Mouse (Mus musculus) midbrain, embryonic 10.5 days (tissue): ENCODE data around the gene Triml1. TPM values are rescaled to one million over a fixed set of nuclear protein-coding genes. Genes with fewer than 3 reads are reported as not detected.

Experiments
- DNase-seq: peaks from one replicate; pipeline ENCODE4 v3.0.0-alpha.2; 2017; ENCODE audit warnings: low spot score
- H3K27ac ChIP-seq: fragments of 300-500 bp; sonication (generic); replicated peaks from 2 replicates; pipeline ENCODE4 v1.5.1; 2016; ENCODE audit warnings: mild to moderate bottlenecking
- H3K27me3 ChIP-seq: fragments of 300-500 bp; sonication (generic); 2 replicates; pipeline ENCODE4 v1.6.1; 2016; ENCODE audit warnings: low read depth, mild to moderate bottlenecking; ENCODE audit not compliant: poor library complexity, severe bottlenecking
- H3K36me3 ChIP-seq: fragments of 300-500 bp; sonication (generic); 2 replicates; pipeline ENCODE4 v1.6.1; 2016; ENCODE audit warnings: mild to moderate bottlenecking, moderate library complexity
- H3K4me1 ChIP-seq: fragments of 300-500 bp; sonication (generic); 2 replicates; pipeline ENCODE4 v1.6.1; 2016
- H3K4me3 ChIP-seq: fragments of 300-500 bp; sonication (generic); 2 replicates; pipeline ENCODE4 v1.5.1; 2016; ENCODE audit warnings: mild to moderate bottlenecking, moderate library complexity
- H3K9me3 ChIP-seq: fragments of 300-500 bp; sonication (generic); replicated peaks from 2 replicates; pipeline ENCODE4 v1.6.1; 2016; ENCODE audit warnings: mild to moderate bottlenecking
- WGBS: fragments of 180-500 bp; shearing (Covaris S2); methylation state at CpG from one replicate; pipeline ENCODE4 v1.1.7; 2016; 5-methylcytosine and 5-hydroxymethylcytosine counted together
- polyA plus RNA-seq: library from polyadenylated mRNA; unstranded; fragments of >200 nt; fragmentation: Nextera tagmentation; extraction: Ambion mirVana; gene quantifications from 2 replicates; pipeline ENCODE4 v1.2.1, GENCODE M21; 2016

Gene Triml1
- polyA plus RNA-seq, result not detected in 2 replicates

DNA sequence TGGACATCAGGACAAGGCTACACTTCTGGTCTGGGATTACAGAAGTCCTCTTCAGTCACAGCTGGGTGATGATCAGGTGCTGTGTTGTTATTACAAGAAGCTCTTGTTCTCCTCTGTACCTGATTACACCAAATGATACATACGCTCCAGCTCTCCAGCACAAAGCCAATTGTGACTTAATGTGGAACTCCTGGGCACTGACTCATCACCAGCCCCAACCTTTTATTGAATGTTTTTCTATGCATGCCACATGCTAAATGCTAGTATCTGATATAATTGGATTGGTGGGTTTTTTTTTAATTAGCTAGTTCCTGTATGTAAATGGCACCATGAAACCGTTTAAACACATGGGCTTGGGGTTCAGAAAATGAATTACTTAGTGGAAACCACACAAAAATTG is at the start of gene Triml1:
Gene Triml1 (minus strand): TSS at position 101 of the 400 bp plus-strand sequence.
- Histone ChIP-seq H3K36me3 (no peaks in the 10 kb centered on the region), H3K4me3 (no peak within 1 kb of the TSS), H3K9me3 (no peaks in the 10 kb centered on the region), H3K27ac (no peak within 1 kb of the TSS), H3K27me3 (no peaks in the 10 kb centered on the region), H3K4me1 (no peaks in the 10 kb centered on the region)
- no peak for DNase-seq
- 88% methylated on average over 2 of the region's 2 CpGs for WGBS

GRCm38 (mm10) chr8:43182281-43182680 is 41.0 kb upstream of the Triml1 start:
- H3K4me1 ChIP-seq, result no peaks in the 10 kb centered on the region
- WGBS, result 91% methylated on average over 2 of the region's 2 CpGs
- H3K4me3 ChIP-seq, result no peak overlapping the region
- H3K27me3 ChIP-seq, result no peaks in the 10 kb centered on the region
- 0 out of 2 replicates have a peak, but pooled peaks cover 6% of the 10 kb centered on the region for H3K9me3 ChIP-seq
- H3K27ac ChIP-seq, result no peak overlapping the region
- no peak for DNase-seq
- H3K36me3 ChIP-seq, result no peaks in the 10 kb centered on the region

DNA sequence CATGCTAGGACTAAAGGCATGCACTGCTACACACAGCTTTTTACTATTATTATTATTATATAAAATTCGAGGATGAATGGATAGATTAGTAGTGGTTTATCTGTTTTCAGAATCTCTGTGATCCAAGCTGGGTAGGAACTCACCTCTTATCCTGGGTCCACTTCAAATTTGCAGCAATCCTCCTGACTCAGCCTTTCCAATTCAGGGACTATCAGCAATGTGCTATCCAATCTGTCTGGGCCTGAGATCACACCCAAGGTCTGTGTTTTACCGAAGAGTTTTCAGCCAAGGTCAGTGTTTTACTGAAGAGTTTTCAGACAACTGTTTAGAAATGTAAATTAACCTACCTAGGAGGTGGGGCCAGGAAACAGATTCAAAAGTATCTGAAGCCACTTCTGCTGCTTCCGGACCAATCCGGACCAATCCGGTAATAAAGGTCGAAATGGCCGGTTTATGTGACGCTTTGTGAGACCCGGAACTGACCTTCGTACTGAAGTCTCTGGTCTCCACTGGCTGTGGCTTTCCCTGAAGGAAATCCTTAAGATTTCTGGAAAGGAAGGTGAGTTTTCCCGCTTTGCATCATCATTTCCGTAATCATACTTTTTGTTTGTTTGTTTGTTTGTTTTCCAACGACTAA is 38.9 kb upstream of the Triml1 start, which contains the start of gene Triml2:
Gene Triml2 (plus strand): TSS at position 488 of the 637 bp plus-strand sequence.
- H3K36me3 ChIP-seq, result no peaks in the 10 kb centered on the region
- H3K27me3 ChIP-seq, result no peaks in the 10 kb centered on the region
- no peak within 1 kb of the TSS for H3K4me3 ChIP-seq
- no peaks in the 10 kb centered on the region for H3K4me1 ChIP-seq
- no peak for DNase-seq
- H3K9me3 ChIP-seq, result 0 out of 2 replicates have a peak, but pooled peaks cover 6% of the 10 kb centered on the region
- H3K27ac ChIP-seq, result no peak within 1 kb of the TSS
- WGBS, result 95% methylated on average over 13 of the region's 13 CpGs

DNA sequence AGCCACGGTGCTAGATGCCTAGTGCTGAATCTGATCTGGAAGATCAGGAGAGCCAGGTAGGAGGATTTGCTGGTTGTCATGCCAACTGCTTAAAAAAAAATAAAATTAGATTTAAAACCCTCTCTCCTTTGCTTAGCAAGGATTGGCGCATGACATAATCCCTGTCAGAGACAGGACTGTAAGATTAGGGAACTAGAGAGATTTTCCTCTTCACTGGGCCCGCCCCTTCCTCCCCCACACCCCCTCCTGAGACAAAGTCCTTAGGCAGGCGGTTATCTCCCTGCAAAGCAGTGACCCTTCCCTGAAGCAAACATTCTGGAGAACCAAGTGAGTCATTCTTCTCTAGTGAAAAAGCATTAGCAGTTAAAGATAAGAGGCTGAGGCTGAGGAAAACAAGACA is 37.9 kb upstream of the Triml1 start:
- no peaks in the 10 kb centered on the region for H3K27me3 ChIP-seq
- WGBS, result 57% methylated on average over 4 of the region's 4 CpGs
- 0 out of 2 replicates have a peak, but pooled peaks cover 6% of the 10 kb centered on the region for H3K9me3 ChIP-seq
- H3K27ac ChIP-seq, result no peak overlapping the region
- no peak for DNase-seq
- H3K4me3 ChIP-seq, result no peak overlapping the region
- no peaks in the 10 kb centered on the region for H3K36me3 ChIP-seq
- H3K4me1 ChIP-seq, result no peaks in the 10 kb centered on the region

GRCm38 (mm10) chr8:43178263-43178662 is 37.0 kb upstream of the Triml1 start:
- Histone ChIP-seq H3K4me1 (no peaks in the 10 kb centered on the region), H3K36me3 (no peaks in the 10 kb centered on the region), H3K27ac (no peak overlapping the region), H3K27me3 (no peaks in the 10 kb centered on the region), H3K4me3 (no peak overlapping the region), H3K9me3 (0 out of 2 replicates have a peak, but pooled peaks cover 6% of the 10 kb centered on the region)
- WGBS, result 46% methylated on average over 3 of the region's 3 CpGs
- no peak for DNase-seq

GRCm38 (mm10) chr8:43176766-43177486 is 35.6 kb upstream of the Triml1 start:
- 0 out of 2 replicates have a peak, but pooled peaks cover 6% of the 10 kb centered on the region for H3K9me3 ChIP-seq
- H3K27ac ChIP-seq, result no peak overlapping the region
- WGBS, result 92% methylated on average over 6 of the region's 6 CpGs
- no peak for DNase-seq
- no peaks in the 10 kb centered on the region for H3K4me1 ChIP-seq
- H3K27me3 ChIP-seq, result no peaks in the 10 kb centered on the region
- no peaks in the 10 kb centered on the region for H3K36me3 ChIP-seq
- no peak overlapping the region for H3K4me3 ChIP-seq

DNA sequence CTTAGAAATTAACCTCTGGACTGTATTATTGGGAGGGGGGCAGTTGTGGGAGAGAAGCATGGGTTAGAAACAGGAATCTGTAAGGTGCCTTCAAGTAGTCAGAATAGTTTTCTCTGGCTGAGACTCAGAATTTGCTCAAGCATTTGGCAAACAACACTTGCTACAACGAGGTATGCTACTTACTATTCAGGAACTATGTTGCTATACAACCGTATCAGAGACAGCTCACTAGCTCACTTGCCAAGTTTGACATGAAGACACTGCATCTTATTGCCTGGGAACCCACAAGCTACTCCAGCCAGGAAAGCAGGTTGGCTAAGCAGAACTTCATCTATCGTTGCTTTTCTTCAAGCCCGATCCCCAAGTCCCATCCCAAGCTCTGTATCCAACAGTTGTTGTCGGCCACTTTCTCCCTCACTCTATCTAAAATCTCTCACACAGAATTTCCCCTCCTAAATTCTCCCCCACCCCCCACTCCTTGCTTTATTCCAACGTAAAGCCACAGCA is 28.0 kb upstream of the Triml1 start:
- Histone ChIP-seq H3K27me3 (no peaks in the 10 kb centered on the region), H3K4me3 (no peak overlapping the region)
- WGBS, result 90% methylated on average over 6 of the region's 6 CpGs

GRCm38 (mm10) chr8:43168083-43168482 is 26.8 kb upstream of the Triml1 start:
- Histone ChIP-seq H3K4me1 (no peaks in the 10 kb centered on the region), H3K4me3 (no peak overlapping the region), H3K36me3 (no peaks in the 10 kb centered on the region), H3K27ac (no peak overlapping the region), H3K27me3 (no peaks in the 10 kb centered on the region), H3K9me3 (no peaks in the 10 kb centered on the region)
- 93% methylated on average over 4 of the region's 4 CpGs for WGBS
- no peak for DNase-seq

More for the DNA sequence above, 28.0 kb upstream of the Triml1 start:
- Histone ChIP-seq H3K4me1 (no peaks in the 10 kb centered on the region), H3K36me3 (no peaks in the 10 kb centered on the region), H3K9me3 (no peaks in the 10 kb centered on the region), H3K27ac (no peak overlapping the region)
- no peak for DNase-seq

DNA sequence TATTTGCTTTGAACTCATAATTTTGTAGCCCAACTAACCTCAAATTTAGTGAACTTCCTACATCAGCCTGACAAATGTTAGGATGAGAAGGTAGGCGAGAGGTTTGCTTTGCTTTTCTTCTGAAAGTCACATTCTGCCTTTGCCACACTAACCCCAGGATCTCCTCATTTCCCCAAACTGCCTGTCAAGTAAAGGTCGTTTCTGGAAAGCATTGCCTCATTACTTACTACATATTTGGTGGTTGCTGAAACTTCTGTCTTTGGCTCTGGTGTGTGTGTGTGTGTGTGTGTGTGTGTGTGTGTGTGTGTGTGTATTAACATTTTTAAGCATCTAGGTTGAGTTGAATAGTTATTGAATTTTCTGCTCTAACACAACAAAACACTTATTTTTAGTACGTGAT is 23.2 kb upstream of the Triml1 start:
- no peak for DNase-seq
- Histone ChIP-seq H3K27me3 (no peaks in the 10 kb centered on the region), H3K27ac (no peak overlapping the region), H3K9me3 (no peaks in the 10 kb centered on the region; the same call in 1 of the 2 replicates), H3K4me1 (no peaks in the 10 kb centered on the region), H3K36me3 (no peaks in the 10 kb centered on the region), H3K4me3 (no peak overlapping the region)
- 88% methylated on average over 3 of the region's 3 CpGs for WGBS

DNA sequence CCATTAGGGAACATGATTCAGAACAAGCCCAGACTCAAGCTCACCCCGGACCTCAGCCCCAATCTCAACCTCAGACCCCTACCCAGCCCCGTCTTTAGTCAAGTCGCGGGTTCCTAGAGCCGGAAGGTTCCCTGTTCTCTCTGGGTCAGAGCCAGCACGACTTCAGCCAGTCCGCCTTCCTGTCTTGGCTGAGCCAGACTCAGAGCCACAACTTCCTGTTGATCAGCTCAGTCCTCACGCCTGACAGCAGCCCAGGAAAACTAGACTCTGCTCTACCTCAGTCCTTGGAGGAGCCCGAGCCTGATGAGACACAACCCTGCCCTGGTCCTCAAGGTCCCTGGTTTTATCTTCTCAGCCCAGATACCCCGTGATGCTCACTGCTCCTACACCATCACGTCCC is 22.0 kb upstream of the Triml1 start:
- Histone ChIP-seq H3K9me3 (no peaks in the 10 kb centered on the region; the same call in 1 of the 2 replicates), H3K4me3 (no peak overlapping the region), H3K27me3 (no peaks in the 10 kb centered on the region), H3K27ac (no peak overlapping the region), H3K4me1 (no peaks in the 10 kb centered on the region), H3K36me3 (no peaks in the 10 kb centered on the region)
- 86% methylated on average over 11 of the region's 11 CpGs for WGBS
- no peak for DNase-seq

- 85% methylated on average over 9 of the region's 9 CpGs for WGBS
- Histone ChIP-seq H3K27ac (no peak overlapping the region), H3K4me1 (no peaks in the 10 kb centered on the region), H3K27me3 (no peaks in the 10 kb centered on the region), H3K4me3 (no peak overlapping the region), H3K36me3 (no peaks in the 10 kb centered on the region), H3K9me3 (no peaks in the 10 kb centered on the region)
- DNase-seq, result no peak
These were observed 8.0 kb upstream of the Triml1 start for GRCm38 (mm10) chr8:43149307-43149706.

DNA sequence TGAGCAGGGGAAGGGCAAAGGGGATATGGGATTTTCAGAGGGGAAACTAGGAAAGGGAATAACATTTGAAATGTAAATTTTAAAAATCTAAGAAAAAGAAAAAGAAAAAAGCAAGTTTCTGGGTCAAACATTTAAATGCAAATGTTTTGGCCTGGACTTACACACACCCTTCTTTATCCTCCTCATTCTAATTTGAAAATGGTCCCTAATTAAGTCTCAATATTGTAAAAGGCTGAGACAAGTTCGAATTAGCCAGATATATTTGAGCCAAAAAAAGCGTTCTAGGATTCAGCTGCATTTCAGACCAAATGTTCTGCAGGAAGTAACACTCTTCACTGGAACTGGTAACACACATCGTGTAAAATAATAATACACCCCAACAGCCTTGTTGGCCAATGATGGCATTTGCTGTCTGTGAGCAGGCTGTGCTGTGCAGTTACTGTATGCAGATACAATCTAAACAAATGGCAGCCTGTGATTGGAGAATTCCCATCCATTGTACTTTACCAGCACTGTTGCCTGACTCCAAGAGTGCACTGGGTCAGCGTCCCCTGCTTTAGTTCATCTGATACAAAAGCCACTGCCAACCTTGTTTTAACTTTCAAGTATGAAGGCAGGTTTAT is 30.0 kb downstream of the Triml1 start:
- no peaks in the 10 kb centered on the region for H3K27me3 ChIP-seq
- no peaks in the 10 kb centered on the region for H3K36me3 ChIP-seq
- H3K4me3 ChIP-seq, result no peak overlapping the region
- WGBS, result 83% methylated on average over 4 of the region's 4 CpGs
- no peak for DNase-seq
- no peaks in the 10 kb centered on the region for H3K9me3 ChIP-seq
- H3K4me1 ChIP-seq, result no peaks in the 10 kb centered on the region
- no peak overlapping the region for H3K27ac ChIP-seq
